Comparison of ENCODE assay signal across 9 mouse cellular contexts in the genomic region with DNA sequence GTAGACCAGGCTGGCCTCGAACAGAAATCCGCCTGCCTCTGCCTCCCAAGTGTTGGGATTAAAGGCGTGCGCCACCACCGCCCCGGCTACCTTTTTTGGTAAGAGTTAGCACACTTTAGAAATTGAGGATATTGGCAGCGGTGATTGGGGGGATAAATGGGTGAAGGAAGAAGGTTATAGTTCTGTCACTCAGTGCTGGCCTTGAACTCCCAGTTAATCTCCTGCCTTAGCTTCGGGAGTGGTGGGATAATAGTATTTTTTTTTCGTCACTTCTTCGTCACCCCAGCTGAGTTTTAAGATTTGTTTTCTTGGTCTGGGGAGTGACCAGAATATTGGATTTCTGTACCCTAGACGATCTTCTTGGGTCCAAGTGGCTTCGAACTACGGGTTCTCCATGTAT. TPM values are rescaled to one million over a fixed set of nuclear protein-coding genes. Genes with fewer than 3 reads are reported as not detected.
A peak's percentile ranks its signal among the peaks of the same experiment; 100 is the strongest.
DNase-seq lines count a peak whose midpoint lies in the region; ATAC-seq and TF ChIP-seq lines count a peak whose summit lies in the region.
"Had no signal": no experiment of that assay in that cellular context is flagged by ENCODE, and none has a peak within 500 bp of the region (broad histone marks: within the 10 kb centered on the region; RNA-seq: fewer than 3 reads in every experiment).

No protein-coding gene starts in this region.

- DNase-seq in heart, postnatal 14 days = no peak
- DNase-seq in ES-E14 (ENCODE audit: low read depth, low spot score) = no peak
- peak; percentile 16 for DNase-seq in heart, postnatal 4 days
- no peak for DNase-seq in midbrain, embryonic 10.5 days (ENCODE audit: low spot score)
- no peak for DNase-seq in urinary bladder, postnatal 14 days (ENCODE audit: low spot score)
- DNase-seq in urinary bladder, adult 18-20 months (ENCODE audit: low spot score in 2 of 2) = no peak
- no peak for DNase-seq in adrenal gland, adult 2 months

- peaks cover 18% of the 10 kb centered on the region for H3K4me1 ChIP-seq in heart, embryonic 12.5 days (replicated peaks)
- H3K4me1 ChIP-seq in ES-E14 (ENCODE audit: control insufficient read depth in 2 of 2, insufficient read depth in 2 of 2, low read length in 2 of 2, poor library complexity in 1 of 2) = peaks cover 4 to 6% of the 10 kb centered on the region in 2 experiments; a peak in 3 of 4 replicates
- peaks cover 23% of the 10 kb centered on the region for H3K4me1 ChIP-seq in midbrain, embryonic 10.5 days

- peak overlapping the region; percentile 77 for H3K4me2 ChIP-seq in heart, embryonic 12.5 days

- H3K27me3 ChIP-seq in heart, embryonic 12.5 days (replicated peaks) = no peaks in the 10 kb centered on the region
- H3K27me3 ChIP-seq in midbrain, embryonic 10.5 days (ENCODE audit: low read depth, poor library complexity, severe bottlenecking) = no peaks in the 10 kb centered on the region
- H3K27me3 ChIP-seq: Patski had no signal

- peak overlapping the region; percentile 93 for H3K9ac ChIP-seq in heart, embryonic 12.5 days
- peak overlapping the region; percentile 100; the same call in 1 of the 2 replicates for H3K9ac ChIP-seq in ES-E14 (ENCODE audit: insufficient read depth, low read depth, low read length, poor library complexity, severe bottlenecking)

- H3K9me3 ChIP-seq in heart, embryonic 12.5 days (replicated peaks) = no peaks in the 10 kb centered on the region
- H3K9me3 ChIP-seq in ES-E14 (ENCODE audit: control insufficient read depth, insufficient read depth, low read depth, low read length) = no peaks in the 10 kb centered on the region
- no peaks in the 10 kb centered on the region for H3K9me3 ChIP-seq in midbrain, embryonic 10.5 days (replicated peaks)

- peaks cover 4% of the 10 kb centered on the region for H3K36me3 ChIP-seq in heart, embryonic 12.5 days
- peaks cover 7% of the 10 kb centered on the region for H3K36me3 ChIP-seq in ES-E14 (ENCODE audit: control insufficient read depth, insufficient read depth, low read length, poor library complexity, severe bottlenecking)
- peaks cover 32% of the 10 kb centered on the region for H3K36me3 ChIP-seq in midbrain, embryonic 10.5 days

- in situ Hi-C loops in ES-E14 (cut with MboI; ENCODE audit: low sequenced_read_pairs in 2 of 2, unreplicated experiment in 2 of 2) = no loop called here

- 38% methylated on average over 13 of the region's 13 CpGs for WGBS in heart, embryonic 12.5 days
- 52% methylated on average over 13 of the region's 13 CpGs for WGBS in midbrain, embryonic 10.5 days

- no peak for ATAC-seq in heart, embryonic 12.5 days (ENCODE audit: insufficient number of reproducible peaks, low FRiP score)

- H3K27ac ChIP-seq in heart, embryonic 12.5 days (ENCODE audit: poor library complexity, severe bottlenecking) = no peak overlapping the region; the same call in 1 of the 2 replicates
- no peak overlapping the region; the same call in 1 of the 2 replicates for H3K27ac ChIP-seq in ES-E14 (ENCODE audit: insufficient read depth, low read depth, low read length, poor library complexity, severe bottlenecking)
- peak overlapping the region; percentile 98 for H3K27ac ChIP-seq in midbrain, embryonic 10.5 days (replicated peaks)

- H3K4me3 ChIP-seq in heart, embryonic 12.5 days = peak overlapping the region; percentile 85
- H3K4me3 ChIP-seq in ES-E14 (ENCODE audit: insufficient read depth in 1 of 2, low read depth in 1 of 2, low read length in 2 of 2, poor library complexity in 1 of 2, severe bottlenecking in 1 of 2) = peak overlapping the region; percentile 94 to 99
- peak overlapping the region; percentile 87 for H3K4me3 ChIP-seq in midbrain, embryonic 10.5 days

- intact Hi-C loops in heart, postnatal 14 days (cut with DNase I) = loop anchor here (2.0 to 5.0 kb wide), 2 partner anchors 23 to 34 kb away; a partner anchor contains a TSS

TF ChIP-seq in ES-E14, 5 proteins besides CTCF, POLR2A, EP300 and RAD21:
- TF ChIP-seq CHD2 (IDR thresholded peaks at IDR 0.05; ENCODE audit: low read depth, low read length) = no peak
- TF ChIP-seq ZNF384 (IDR thresholded peaks at IDR 0.05; ENCODE audit: low read depth, low read length) = no peak
- no peak for TF ChIP-seq MAFK (IDR thresholded peaks at IDR 0.05; ENCODE audit: insufficient read depth, low read depth, low read length)
- TF ChIP-seq ZC3H11A (IDR thresholded peaks at IDR 0.05; ENCODE audit: borderline replicate concordance, low read depth, low read length) = no peak
- TF ChIP-seq HCFC1 (IDR thresholded peaks at IDR 0.05; ENCODE audit: borderline replicate concordance, insufficient read depth, low read length) = no peak

RNA-seq across cellular contexts. Expression of a gene that starts 1.2 kb away (rescaled TPM):
- 94.4 and 98.8 TPM in 2 replicates for polyA plus RNA-seq in heart, embryonic 12.5 days (2016; fragmentation: Nextera tagmentation; extraction: Ambion mirVana)
- total RNA-seq in heart, postnatal 14 days (2021) = 10 to 100 TPM; 68.4 to 68.7 TPM
- total RNA-seq in ES-E14 (2012; rRNA removed) = 133 and 174 TPM in 2 replicates
- total RNA-seq in heart, postnatal 4 days (2021) = 100 to 1,000 TPM in 1 of 2 experiments, 10 to 100 TPM in 1; 99.6 to 107 TPM
- polyA plus RNA-seq in midbrain, embryonic 10.5 days (2016; fragmentation: Nextera tagmentation; extraction: Ambion mirVana) = 154 and 165 TPM in 2 replicates
- 100 to 1,000 TPM in 1 of 2 experiments, 10 to 100 TPM in 1; 80.7 to 129 TPM for total RNA-seq in adrenal gland, adult 2 months (2021)
- 4.2 and 6.4 TPM in 2 replicates for polyA plus RNA-seq in adrenal gland, adult 2 months (2012; rRNA removed)

RNA-seq across cellular contexts. Expression of a gene that starts 34.1 kb away (rescaled TPM):
- 2.4 and 3.2 TPM in 2 replicates for polyA plus RNA-seq in heart, embryonic 12.5 days (2016; fragmentation: Nextera tagmentation; extraction: Ambion mirVana)
- 1 to 10 TPM in 1 of 2 experiments, under 1 TPM in 1; 0.72 to 1.2 TPM for total RNA-seq in heart, postnatal 14 days (2021)
- 18.3 and 19.6 TPM in 2 replicates for total RNA-seq in ES-E14 (2012; rRNA removed)
- total RNA-seq in heart, postnatal 4 days (2021) = 1 to 10 TPM; 6.4 to 7.6 TPM
- 2.8 and 2.9 TPM in 2 replicates for polyA plus RNA-seq in midbrain, embryonic 10.5 days (2016; fragmentation: Nextera tagmentation; extraction: Ambion mirVana)
- total RNA-seq in adrenal gland, adult 2 months (2021) = 1 to 10 TPM in 1 of 2 experiments, under 1 TPM in 1; 0.66 to 1.4 TPM
- 0.19 and 0.26 TPM in 2 replicates for polyA plus RNA-seq in adrenal gland, adult 2 months (2012; rRNA removed)
